ENCODE assay signal across 7 mouse cellular contexts in genomic region chr11:65124913-65125418, GRCm38 (mm10). TPM values are rescaled to one million over a fixed set of nuclear protein-coding genes. Genes with fewer than 3 reads are reported as not detected.
A peak's percentile ranks its signal among the peaks of the same experiment; 100 is the strongest.
DNase-seq lines count a peak whose midpoint lies in the region; ATAC-seq and TF ChIP-seq lines count a peak whose summit lies in the region.

No protein-coding gene starts in this region.

- H3K9me3 ChIP-seq in hindbrain, embryonic 15.5 days, result no peaks in the 10 kb centered on the region
- H3K9me3 ChIP-seq in limb, embryonic 15.5 days, result no peaks in the 10 kb centered on the region

- no peak for TF ChIP-seq POLR2A in brain, embryonic 14.5 days (IDR thresholded peaks at IDR 0.05; ENCODE audit: borderline replicate concordance, extremely low read depth, insufficient read depth, insufficient read length, poor library complexity, severe bottlenecking)

- H3K9ac ChIP-seq in hindbrain, embryonic 15.5 days, result 0 out of 2 replicates have a peak overlapping the region, but pooled peaks have one; percentile 4
- no peak overlapping the region for H3K9ac ChIP-seq in limb, embryonic 15.5 days

- H3K36me3 ChIP-seq in hindbrain, embryonic 15.5 days, result no peaks in the 10 kb centered on the region
- H3K36me3 ChIP-seq in limb, embryonic 15.5 days, result no peaks in the 10 kb centered on the region

- no peak for TF ChIP-seq CTCF in brain, embryonic 14.5 days (IDR thresholded peaks at IDR 0.05; ENCODE audit: borderline replicate concordance, extremely low read depth, insufficient read depth, insufficient read length)

- H3K27me3 ChIP-seq in hindbrain, embryonic 15.5 days, result no peaks in the 10 kb centered on the region
- H3K27me3 ChIP-seq in limb, embryonic 15.5 days, result no peaks in the 10 kb centered on the region

- peak; percentile 82 for DNase-seq in brain, embryonic 14.5 days (ENCODE audit: low read depth)
- DNase-seq in cerebellum, postnatal 25 days, result peak; percentile 63 to 67
- DNase-seq in gastrocnemius, postnatal 10 days, result peak; percentile 24
- peak; percentile 14 for DNase-seq in skeletal muscle tissue, adult 2 months (ENCODE audit: low read depth, low spot score)
- DNase-seq in ovary, postnatal 14 days (ENCODE audit: low spot score), result no peak

- peak; percentile 85 for ATAC-seq in hindbrain, embryonic 15.5 days (ENCODE audit: low FRiP score, low read depth)
- peak; percentile 30; the same call in 1 of the 2 replicates for ATAC-seq in limb, embryonic 15.5 days (ENCODE audit: insufficient number of reproducible peaks, low FRiP score, low TSS enrichment, low read depth)

- H3K27ac ChIP-seq in hindbrain, embryonic 15.5 days (replicated peaks), result peak overlapping the region; percentile 54
- no peak overlapping the region for H3K27ac ChIP-seq in limb, embryonic 15.5 days

- H3K4me2 ChIP-seq in hindbrain, embryonic 15.5 days, result 0 out of 2 replicates have a peak overlapping the region, but pooled peaks have one; percentile 11
- H3K4me2 ChIP-seq in limb, embryonic 15.5 days, result no peak overlapping the region

- peaks cover 22% of the 10 kb centered on the region for H3K4me1 ChIP-seq in hindbrain, embryonic 15.5 days (replicated peaks)
- H3K4me1 ChIP-seq in limb, embryonic 15.5 days, result no peaks in the 10 kb centered on the region

- WGBS in hindbrain, embryonic 15.5 days, result 51% methylated on average over 8 of the region's 8 CpGs
- 59% methylated on average over 8 of the region's 8 CpGs for WGBS in limb, embryonic 15.5 days

- H3K4me3 ChIP-seq in hindbrain, embryonic 15.5 days, result no peak overlapping the region
- H3K4me3 ChIP-seq in limb, embryonic 15.5 days, result no peak overlapping the region

RNA-seq across cellular contexts. Expression of gene 1700086D15Rik, which starts 34.7 kb away (rescaled TPM):
- polyA plus RNA-seq in brain, embryonic 14.5 days (2012; rRNA removed), result 0.30 and 0.38 TPM in 2 replicates
- under 1 TPM; 0.28 to 0.47 TPM for total RNA-seq in gastrocnemius, postnatal 10 days (2021)
- polyA plus RNA-seq in hindbrain, embryonic 15.5 days (2015; fragmentation: Nextera tagmentation; extraction: Ambion mirVana), result 0.14 TPM in 1 of 2 replicates, not detected in the other
- polyA plus RNA-seq in limb, embryonic 15.5 days (2015; fragmentation: Nextera tagmentation; extraction: Ambion mirVana), result 0.18 TPM in 1 of 2 replicates, not detected in the other

RNA-seq across cellular contexts. Expression of gene Arhgap44, which starts 37.8 kb away (rescaled TPM):
- polyA plus RNA-seq in brain, embryonic 14.5 days (2012; rRNA removed), result 7.8 and 12.2 TPM in 2 replicates
- total RNA-seq in gastrocnemius, postnatal 10 days (2021), result 1 to 10 TPM; 6.0 to 7.7 TPM
- polyA plus RNA-seq in hindbrain, embryonic 15.5 days (2015; fragmentation: Nextera tagmentation; extraction: Ambion mirVana), result 17.9 and 19.5 TPM in 2 replicates
- 5.5 and 6.0 TPM in 2 replicates for polyA plus RNA-seq in limb, embryonic 15.5 days (2015; fragmentation: Nextera tagmentation; extraction: Ambion mirVana)
